Mouse (Mus musculus) adrenal gland, adult 18-20 months (tissue): ENCODE measurements around the gene Afm. TPM values are rescaled to one million over a fixed set of nuclear protein-coding genes. Genes with fewer than 3 reads are reported as not detected.

Experiments used
- total RNA-seq, 2 experiments: library from RNA; stranded (reverse); gene quantifications; 1 replicate in 1 of 2; 2 replicates in 1 of 2; pipeline ENCODE4 v1.2.3; 2021

Gene Afm
- total RNA-seq, 2 experiments from 2014 or later: 0.13 TPM; not detected in 1

Other genes starting within 250 kb of the Afm start
- 10 to 100 TPM; 75.6 to 89.5 TPM for gene Ankrd17, start 152.4 kb upstream of the Afm start, total RNA-seq
- 1 to 10 TPM; 2.5 to 2.9 TPM for gene Gm9958, start 151.7 kb upstream of the Afm start, total RNA-seq
- gene Alb, start 58.0 kb upstream of the Afm start, total RNA-seq: 10 to 100 TPM in 1 of 2 experiments, 1 to 10 TPM in 1; 1.3 to 11.4 TPM
- not detected for gene Afp, start 28.2 kb upstream of the Afm start, total RNA-seq
- not detected for gene 5830473C10Rik, start 42.2 kb downstream of the Afm start, total RNA-seq
- gene Rassf6, start 121.7 kb downstream of the Afm start, total RNA-seq: 1 to 10 TPM; 3.7 to 7.4 TPM
- gene Cxcl5, start 240.4 kb downstream of the Afm start, total RNA-seq: not detected
- 1 to 10 TPM; 2.4 to 7.8 TPM for gene Ppbp, start 249.6 kb downstream of the Afm start, total RNA-seq